Mouse (Mus musculus) liver, adult 2 months (tissue): Measurements from ENCODE around the gene Inppl1.

Experiments used
- CTCF ChIP-seq: fragments of 200-500 bp; IDR thresholded peaks from 2 replicates; pipeline ENCODE4 v1.5.1; 2011; ENCODE audit warnings: low read depth, low read length, control low read depth
- POLR2A ChIP-seq: fragments of 200-500 bp; IDR thresholded peaks from 2 replicates; pipeline ENCODE4 v1.6.1; 2011; ENCODE audit warnings: low read length, control low read depth; ENCODE audit not compliant: insufficient read depth; ENCODE audit errors: extremely low read depth

- TF ChIP-seq CTCF (no peak), POLR2A (no peak)
Measured at GRCm38 (mm10) chr7:101863415-101863814, 25.4 kb upstream of the Inppl1 start, which contains the start of gene Anapc15.
